Mouse (Mus musculus): ENCODE data around the gene Mpv17l.

DNA sequence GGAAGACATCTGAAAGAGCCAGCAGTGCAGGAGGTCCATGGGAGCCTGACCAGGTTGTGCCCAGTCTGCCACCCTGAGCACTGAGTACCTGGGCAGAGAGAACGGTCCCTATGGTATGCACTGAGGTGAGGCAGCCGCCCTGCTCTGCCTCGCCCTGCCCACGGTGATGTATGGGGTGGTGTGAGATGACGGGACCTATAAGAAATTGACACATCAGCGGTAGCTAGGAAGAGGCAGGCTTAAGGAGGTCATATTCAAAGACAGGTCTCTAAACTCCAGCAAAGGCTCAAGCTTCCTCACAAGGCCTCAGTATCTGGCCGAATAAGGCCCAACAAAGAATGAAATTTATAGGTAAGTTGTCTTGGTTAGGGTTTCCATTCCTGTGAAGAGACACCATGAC is 18.8 kb downstream of the Mpv17l start:
- TF ChIP-seq POLR2A (IDR thresholded peaks at IDR 0.05; ENCODE audit: borderline replicate concordance, extremely low read depth, insufficient read depth, insufficient read length, poor library complexity, severe bottlenecking) (no peak), CTCF (IDR thresholded peaks at IDR 0.05; ENCODE audit: borderline replicate concordance, extremely low read depth, insufficient read depth, insufficient read length) (no peak)

All from brain, embryonic 14.5 days (tissue).